Mouse (Mus musculus): ENCODE results near the gene Map4k4.

DNA sequence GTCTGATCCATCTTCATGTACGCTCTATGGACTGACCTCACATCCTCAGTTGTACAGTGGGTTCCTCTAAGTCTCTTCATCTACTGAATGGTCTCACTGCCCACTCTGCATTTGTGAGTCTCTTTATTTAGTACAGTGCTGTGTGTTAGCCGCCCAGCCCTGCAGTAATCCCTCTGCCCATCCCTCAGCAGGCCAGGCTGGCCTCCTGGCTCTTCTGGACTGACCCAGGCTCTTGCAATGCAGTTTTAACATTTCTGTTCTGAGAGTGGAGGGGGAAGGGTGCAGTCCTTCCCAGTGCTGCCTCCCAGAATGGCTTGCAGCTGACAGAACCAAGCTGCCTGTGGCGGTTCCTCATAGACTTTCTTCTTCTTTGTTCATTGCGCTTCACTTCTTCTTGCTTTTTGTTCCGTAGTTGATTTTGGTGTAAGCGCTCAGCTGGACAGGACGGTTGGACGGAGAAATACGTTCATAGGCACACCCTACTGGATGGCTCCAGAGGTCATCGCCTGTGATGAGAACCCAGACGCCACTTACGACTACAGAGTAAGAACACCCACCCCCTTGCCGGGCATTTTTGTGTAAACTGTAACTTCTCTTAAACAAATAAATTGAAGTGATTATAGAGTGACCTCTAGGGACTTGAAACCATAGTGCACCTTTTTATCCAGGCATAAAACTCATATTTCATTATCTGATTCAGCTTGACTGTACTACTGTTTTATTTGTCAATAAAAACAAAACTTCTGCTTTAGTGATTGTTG, 82.2 kb downstream of the Map4k4 start:
- TF ChIP-seq CTCF (IDR thresholded peaks at IDR 0.05; ENCODE audit: low read depth, low read length) (no peak), POLR2A (IDR thresholded peaks at IDR 0.05; ENCODE audit: extremely low read depth, insufficient read depth, low read length) (no peak)
